In genomic region chr6:84191656-84192250, GRCm38 (mm10) we compare ENCODE assay signal across 18 mouse cellular contexts.
DNase-seq lines count a peak whose midpoint lies in the region; ATAC-seq and TF ChIP-seq lines count a peak whose summit lies in the region.
"Had no signal": no experiment of that assay in that cellular context is flagged by ENCODE, and none has a peak within 500 bp of the region (broad histone marks: within the 10 kb centered on the region; RNA-seq: fewer than 3 reads in every experiment).

No protein-coding gene starts in this region.

- ATAC-seq in lung, embryonic 14.5 days (ENCODE audit: insufficient read depth), result peak; percentile 38; the same call in 1 of the 2 replicates
- ATAC-seq: CD4-positive, CD25-positive, alpha-beta regulatory T cell, adult 4 months; hindbrain, embryonic 16.5 days had no signal

- intact Hi-C loops in gastrocnemius, postnatal 14 days (cut with DNase I; ENCODE audit: low total_unique reads), result no loop called here

- H3K36me3 ChIP-seq in lung, embryonic 14.5 days (ENCODE audit: insufficient read depth), result no peaks in the 10 kb centered on the region
- H3K36me3 ChIP-seq: embryonic facial prominence, embryonic 12.5 days; neural tube, embryonic 15.5 days had no signal

- no peak overlapping the region for H3K4me2 ChIP-seq in lung, embryonic 14.5 days
- H3K4me2 ChIP-seq: embryonic facial prominence, embryonic 12.5 days; neural tube, embryonic 15.5 days had no signal

- TF ChIP-seq POLR2A in cerebellum, adult 2 months (IDR thresholded peaks at IDR 0.05; ENCODE audit: borderline replicate concordance, insufficient read depth, low read length), result no peak

- no peak overlapping the region for H3K27ac ChIP-seq in lung, embryonic 14.5 days (ENCODE audit: low read depth)
- no peak overlapping the region for H3K27ac ChIP-seq in cerebellum, adult 2 months (ENCODE audit: insufficient read depth, low read length)
- H3K27ac ChIP-seq: embryonic facial prominence, embryonic 12.5 days; neural tube, embryonic 15.5 days had no signal

- DNase-seq in lung, embryonic 14.5 days, result no peak
- DNase-seq in lung, postnatal 10 days, result no peak
- peak; percentile 12 for DNase-seq in embryo, embryonic 10.5 days (ENCODE audit: low spot score)
- peak; percentile 92 for DNase-seq in forelimb bud, embryonic 11.5 days (ENCODE audit: low read depth, low spot score)
- DNase-seq in mesoderm, embryonic 11.5 days (ENCODE audit: low read depth, low spot score), result peak; percentile 14
- no peak for DNase-seq in gastrocnemius, postnatal 14 days
- DNase-seq in cerebellum, adult 2 months, result no peak
- DNase-seq: adrenal gland, adult 2 months; cerebellum, adult 9-11 months; gastrocnemius, postnatal 25 days; kidney, adult 2 months; left cerebral cortex, postnatal 4 days; lung, adult 18-20 months; spleen, adult 18-20 months had no signal

- no peak overlapping the region for H3K9ac ChIP-seq in lung, embryonic 14.5 days
- H3K9ac ChIP-seq: embryonic facial prominence, embryonic 12.5 days; neural tube, embryonic 15.5 days had no signal

- no peak for TF ChIP-seq CTCF in lung, embryonic 14.5 days (IDR thresholded peaks at IDR 0.05; ENCODE audit: low read depth)
- TF ChIP-seq CTCF in cerebellum, adult 2 months (IDR thresholded peaks at IDR 0.05; ENCODE audit: borderline replicate concordance, insufficient read depth, low read depth, low read length), result no peak

- H3K4me3 ChIP-seq in lung, embryonic 14.5 days (ENCODE audit: low read depth, low read length), result no peak overlapping the region
- no peak overlapping the region for H3K4me3 ChIP-seq in cerebellum, adult 2 months (replicated peaks; ENCODE audit: insufficient read depth, low read depth, low read length)
- H3K4me3 ChIP-seq: embryonic facial prominence, embryonic 12.5 days; neural tube, embryonic 15.5 days had no signal

- no peaks in the 10 kb centered on the region for H3K4me1 ChIP-seq in lung, embryonic 14.5 days (ENCODE audit: insufficient read depth)
- no peaks in the 10 kb centered on the region for H3K4me1 ChIP-seq in cerebellum, adult 2 months (ENCODE audit: control insufficient read depth, insufficient read depth, low read length)

- WGBS in lung, embryonic 14.5 days, result 51% methylated on average over 6 of the region's 6 CpGs
- 76% methylated on average over 6 of the region's 6 CpGs for WGBS in cerebellum, adult 2 months

- no peaks in the 10 kb centered on the region for H3K27me3 ChIP-seq in lung, embryonic 14.5 days (ENCODE audit: insufficient read depth, low read length)
- no peaks in the 10 kb centered on the region for H3K27me3 ChIP-seq in cerebellum, adult 2 months (ENCODE audit: control insufficient read depth, insufficient read depth, low read length)
- H3K27me3 ChIP-seq: embryonic facial prominence, embryonic 12.5 days; neural tube, embryonic 15.5 days had no signal

- H3K9me3 ChIP-seq in lung, embryonic 14.5 days (ENCODE audit: low read depth, low read length), result no peaks in the 10 kb centered on the region
- H3K9me3 ChIP-seq: embryonic facial prominence, embryonic 12.5 days; neural tube, embryonic 15.5 days had no signal

Comparison
In these comparisons a context has a peak if more than half of its experiments do, and no peak if none do; other contexts are left out.
1. DNase-seq: peak in embryo, embryonic 10.5 days (single experiment), forelimb bud, embryonic 11.5 days (single experiment) and mesoderm, embryonic 11.5 days (single experiment); none in lung, embryonic 14.5 days (single experiment), lung, postnatal 10 days (single experiment), gastrocnemius, postnatal 14 days (single experiment) and cerebellum, adult 2 months (0 of 2).